In genomic region chr6:118205176-118205890, GRCm38 (mm10) we compare ENCODE assay signal across 12 mouse cellular contexts. TPM values are rescaled to one million over a fixed set of nuclear protein-coding genes. Genes with fewer than 3 reads are reported as not detected.
DNase-seq lines count a peak whose midpoint lies in the region; ATAC-seq and TF ChIP-seq lines count a peak whose summit lies in the region.
"Had no signal": no experiment of that assay in that cellular context is flagged by ENCODE, and none has a peak within 500 bp of the region (broad histone marks: within the 10 kb centered on the region; RNA-seq: fewer than 3 reads in every experiment).

No protein-coding gene starts in this region.

- no peak overlapping the region for H3K4me3 ChIP-seq in kidney, postnatal 0 days (replicated peaks; ENCODE audit: low read depth, low read length)

- no peak overlapping the region for H3K9ac ChIP-seq in kidney, postnatal 0 days (ENCODE audit: low read depth, low read length)

- 22% methylated on average over 7 of the region's 7 CpGs for WGBS in kidney, postnatal 0 days

- H3K27me3 ChIP-seq in kidney, postnatal 0 days (ENCODE audit: insufficient read depth, low read length), result no peaks in the 10 kb centered on the region

- no peaks in the 10 kb centered on the region for H3K9me3 ChIP-seq in kidney, postnatal 0 days (replicated peaks; ENCODE audit: low read length)

- H3K36me3 ChIP-seq in kidney, postnatal 0 days (ENCODE audit: insufficient read depth, low read length), result no peaks in the 10 kb centered on the region

- H3K4me1 ChIP-seq in kidney, postnatal 0 days (replicated peaks; ENCODE audit: insufficient read depth, low read length), result no peaks in the 10 kb centered on the region

- no peak overlapping the region for H3K27ac ChIP-seq in kidney, postnatal 0 days

- TF ChIP-seq CTCF in kidney, postnatal 0 days (IDR thresholded peaks at IDR 0.05; ENCODE audit: low read depth), result no peak

- no peak overlapping the region for H3K4me2 ChIP-seq in kidney, postnatal 0 days (ENCODE audit: low read length)

- ATAC-seq in kidney, postnatal 0 days (replicated peaks; ENCODE audit: low FRiP score, low read depth), result peak; percentile 69

- DNase-seq in kidney, postnatal 0 days (ENCODE audit: low spot score), result peak; percentile 63
- no peak for DNase-seq in kidney, adult 8-10 months
- DNase-seq in embryo, embryonic 10 days (ENCODE audit: low spot score), result peak; percentile 30
- peak; percentile 76 for DNase-seq in gastrocnemius, postnatal 25 days
- peak; percentile 28 for DNase-seq in kidney, postnatal 10 days
- no peak for DNase-seq in testis, postnatal 14 days (ENCODE audit: low spot score)
- DNase-seq in layer of hippocampus, postnatal 25 days (ENCODE audit: extremely low spot score in 1 of 2, low spot score in 1 of 2), result no peak
- DNase-seq in left cerebral cortex, postnatal 14 days (ENCODE audit: low spot score in 2 of 2), result no peak
- DNase-seq: cerebellum, adult 18-20 months; layer of hippocampus, postnatal 36 days; midbrain, embryonic 14.5 days had no signal

- intact Hi-C loops in left cerebral cortex, postnatal 14 days (cut with DNase I), result no loop called here

RNA-seq across cellular contexts. Expression of gene Ret, which starts 7.8 kb away (rescaled TPM):
- 10.1 and 11.1 TPM in 2 replicates for polyA plus RNA-seq in kidney, postnatal 0 days (2015; fragmentation: Nextera tagmentation; extraction: Ambion mirVana)
- total RNA-seq in gastrocnemius, postnatal 25 days (2021), result 1 to 10 TPM; 6.5 to 9.5 TPM
- 1 to 10 TPM; 3.0 to 3.4 TPM for total RNA-seq in layer of hippocampus, postnatal 25 days (2021)
- 1 to 10 TPM; 6.3 TPM for total RNA-seq in left cerebral cortex, postnatal 14 days (2021)
- total RNA-seq: hematopoietic stem cell, adult 5-6 weeks had no signal

Comparison
In these comparisons a context has a peak if more than half of its experiments do, and no peak if none do; other contexts are left out.
1. DNase-seq: peak in kidney, postnatal 0 days (single experiment), embryo, embryonic 10 days (single experiment), gastrocnemius, postnatal 25 days (single experiment) and kidney, postnatal 10 days (single experiment); none in kidney, adult 8-10 months (0 of 2), testis, postnatal 14 days (single experiment), layer of hippocampus, postnatal 25 days (0 of 2) and left cerebral cortex, postnatal 14 days (0 of 2).